Mouse (Mus musculus): ENCODE data around the gene Obscn.

DNA sequence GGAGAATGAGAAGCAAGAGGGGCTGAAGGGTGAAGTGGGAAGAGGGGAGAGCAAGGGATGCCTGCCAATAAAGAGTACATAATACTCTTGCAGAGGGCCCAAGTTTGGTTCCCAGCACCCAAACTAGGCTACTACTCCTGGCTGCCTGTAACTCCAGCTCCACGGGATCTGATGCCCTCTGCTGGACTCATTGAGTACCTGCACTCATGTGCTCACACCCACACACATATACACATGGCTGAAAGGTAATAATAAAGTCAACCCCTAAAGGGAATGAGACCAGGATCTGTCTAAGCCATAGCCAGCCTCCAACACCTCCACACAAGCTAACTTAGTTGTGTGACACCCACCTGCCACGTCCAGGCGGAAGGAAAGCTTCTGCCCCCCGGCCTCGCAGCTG lies 30.3 kb downstream of the Obscn start:
- TF ChIP-seq CTCF (IDR thresholded peaks at IDR 0.05; ENCODE audit: insufficient read depth, low read length) (no peak), POLR2A (IDR thresholded peaks at IDR 0.05; ENCODE audit: borderline replicate concordance, extremely low read depth, low read depth, low read length) (no peak)
